Mouse (Mus musculus) CH12.LX (cell line): Measurements from ENCODE around the gene R3hdm2. TPM values are rescaled to one million over a fixed set of nuclear protein-coding genes. Genes with fewer than 3 reads are reported as not detected.

Source experiments
- DNase-seq: peaks from one replicate; pipeline ENCODE4 v3.0.0-alpha.2; 2013; ENCODE audit errors: extremely low read depth
- H3K27ac ChIP-seq: 2 replicates; pipeline ENCODE4 v1.5.1; 2012; ENCODE audit warnings: low read depth, mild to moderate bottlenecking, control low read depth, moderate library complexity; ENCODE audit not compliant: insufficient read depth
- H3K27me3 ChIP-seq: replicated peaks from 2 replicates; pipeline ENCODE3; 2012; ENCODE audit warnings: inconsistent platforms
- H3K36me3 ChIP-seq, 2 experiments: replicated peaks in 1 of 2; 2 replicates each; pipeline versions ENCODE3 to v1.6.1; 2012; ENCODE audit warnings: inconsistent platforms in 1 of 2, low read length in 1 of 2, mild to moderate bottlenecking in 1 of 2, mixed read lengths in 1 of 2, moderate library complexity in 1 of 2; ENCODE audit not compliant: control insufficient read depth in 1 of 2, insufficient read depth in 1 of 2
- H3K4me1 ChIP-seq, 2 experiments: 2 replicates each; pipeline ENCODE4 v1.6.1; 2012; ENCODE audit warnings: inconsistent platforms in 1 of 2, moderate library complexity in 1 of 2; ENCODE audit not compliant: insufficient read depth in 2 of 2, control insufficient read depth in 1 of 2
- H3K4me2 ChIP-seq: 2 replicates; pipeline ENCODE4 v1.6.1; 2012; ENCODE audit warnings: low read depth, mild to moderate bottlenecking, control low read depth; ENCODE audit not compliant: poor library complexity, insufficient read depth, severe bottlenecking
- H3K4me3 ChIP-seq, 3 experiments: fragments of 150-350 bp in 1 of 3; sonication (generic) in 1 of 3; replicated peaks in 1 of 3; 2 replicates each; pipeline versions ENCODE3 to v1.5.1; 2011 to 2012; ENCODE audit warnings: low read depth in 2 of 3, low read length in 2 of 3, mild to moderate bottlenecking in 2 of 3, moderate library complexity in 2 of 3, control low read depth in 1 of 3, improper control_type of control experiment in 1 of 3, inconsistent platforms in 1 of 3, mixed read lengths in 1 of 3; ENCODE audit not compliant: poor library complexity in 1 of 3
- H3K79me2 ChIP-seq: replicated peaks from 2 replicates; pipeline ENCODE4 v1.6.1; 2012; ENCODE audit warnings: mild to moderate bottlenecking, moderate library complexity; ENCODE audit not compliant: control insufficient read depth, poor library complexity, insufficient read depth, severe bottlenecking; ENCODE audit errors: extremely low read depth
- H3K9ac ChIP-seq: 2 replicates; pipeline ENCODE4 v1.6.1; 2012; ENCODE audit warnings: low read depth, mild to moderate bottlenecking, control low read depth, moderate library complexity; ENCODE audit not compliant: insufficient read depth
- H3K9me3 ChIP-seq: replicated peaks from 2 replicates; pipeline ENCODE3; 2012; ENCODE audit warnings: low read length, inconsistent platforms, mixed read lengths
- BHLHE40 ChIP-seq: IDR thresholded peaks from 2 replicates; pipeline ENCODE4 v1.6.1; 2011; ENCODE audit warnings: mild to moderate bottlenecking, low read depth, low read length, improper control_type of control experiment
- CHD2 ChIP-seq: IDR thresholded peaks from 2 replicates; pipeline ENCODE4 v1.6.1; 2011; ENCODE audit warnings: low read length, improper control_type of control experiment
- CTCF ChIP-seq, 2 experiments: IDR thresholded peaks in 1 of 2; conservative IDR thresholded peaks in 1 of 2; 2 replicates each; pipeline ENCODE4 v1.5.1; 2011 to 2012; ENCODE audit warnings: low read depth in 2 of 2, low read length in 2 of 2, improper control_type of control experiment in 1 of 2, inconsistent platforms in 1 of 2, mild to moderate bottlenecking in 1 of 2, moderate library complexity in 1 of 2
- EP300 ChIP-seq: IDR thresholded peaks from 2 replicates; pipeline ENCODE4 v1.6.1; 2011; ENCODE audit warnings: low read length, improper control_type of control experiment
- GABPA ChIP-seq: IDR thresholded peaks from 2 replicates; pipeline ENCODE4 v1.6.1; 2012; ENCODE audit warnings: low read depth, low read length, improper control_type of control experiment, inconsistent platforms; ENCODE audit not compliant: insufficient replicate concordance
- HCFC1 ChIP-seq: IDR thresholded peaks from 2 replicates; pipeline ENCODE4 v1.6.1; 2012; ENCODE audit warnings: low read depth, mild to moderate bottlenecking, inconsistent platforms, low read length, improper control_type of control experiment
- JUN ChIP-seq: IDR thresholded peaks from 2 replicates; pipeline ENCODE4 v1.6.1; 2011; ENCODE audit warnings: low read depth, mild to moderate bottlenecking, low read length, improper control_type of control experiment, moderate library complexity; ENCODE audit not compliant: insufficient read depth
- MAX ChIP-seq: IDR thresholded peaks from 2 replicates; pipeline ENCODE4 v1.6.1; 2011; ENCODE audit warnings: low read length, improper control_type of control experiment
- MAZ ChIP-seq: IDR thresholded peaks from 2 replicates; pipeline ENCODE4 v1.6.1; 2012; ENCODE audit warnings: low read depth, mild to moderate bottlenecking, inconsistent platforms, low read length, improper control_type of control experiment, moderate library complexity
- MEF2A ChIP-seq: IDR thresholded peaks from 2 replicates; pipeline ENCODE4 v1.6.1; 2014; ENCODE audit warnings: low read depth, mild to moderate bottlenecking, inconsistent platforms, low read length, improper control_type of control experiment, borderline replicate concordance
- MXI1 ChIP-seq: IDR thresholded peaks from 2 replicates; pipeline ENCODE4 v1.6.1; 2011; ENCODE audit warnings: mild to moderate bottlenecking, low read depth, low read length, improper control_type of control experiment
- NELFE ChIP-seq: IDR thresholded peaks from 2 replicates; pipeline ENCODE4 v1.6.1; 2011; ENCODE audit warnings: low read depth, low read length, improper control_type of control experiment
- NRF1 ChIP-seq: IDR thresholded peaks from 2 replicates; pipeline ENCODE4 v1.6.1; 2014; ENCODE audit warnings: low read depth, mild to moderate bottlenecking, inconsistent platforms, low read length, improper control_type of control experiment, moderate library complexity
- POLR2A ChIP-seq: IDR thresholded peaks from 2 replicates; pipeline ENCODE4 v1.6.1; 2011; ENCODE audit warnings: low read depth, mild to moderate bottlenecking, improper control_type of control experiment, low read length
- POLR2AphosphoS2 ChIP-seq: IDR thresholded peaks from 2 replicates; pipeline ENCODE4 v1.6.1; 2011; ENCODE audit warnings: low read depth, low read length, improper control_type of control experiment
- SMC3 ChIP-seq: IDR thresholded peaks from 2 replicates; pipeline ENCODE4 v1.6.1; 2011; ENCODE audit warnings: low read depth, low read length, improper control_type of control experiment
- TBP ChIP-seq: conservative IDR thresholded peaks from 2 replicates; pipeline ENCODE4 v1.6.1; 2011; ENCODE audit warnings: low read depth, low read length, improper control_type of control experiment
- TCF12 ChIP-seq: IDR thresholded peaks from 2 replicates; pipeline ENCODE4 v1.6.1; 2014; ENCODE audit warnings: low read depth, mild to moderate bottlenecking, inconsistent platforms, low read length, improper control_type of control experiment
- UBTF ChIP-seq: IDR thresholded peaks from 2 replicates; pipeline ENCODE4 v1.6.1; 2012; ENCODE audit warnings: low read depth, mild to moderate bottlenecking, inconsistent platforms, low read length, improper control_type of control experiment, moderate library complexity
- ZC3H11A ChIP-seq: IDR thresholded peaks from 2 replicates; pipeline ENCODE4 v1.6.1; 2012; ENCODE audit warnings: low read depth, mild to moderate bottlenecking, inconsistent platforms, low read length, improper control_type of control experiment
- ZMIZ1 ChIP-seq: IDR thresholded peaks from 2 replicates; pipeline ENCODE4 v1.6.1; 2012; ENCODE audit warnings: low read depth, mild to moderate bottlenecking, inconsistent platforms, low read length, improper control_type of control experiment
- ZNF384 ChIP-seq: IDR thresholded peaks from 2 replicates; pipeline ENCODE4 v1.6.1; 2012; ENCODE audit warnings: low read depth, low read length, improper control_type of control experiment, inconsistent platforms
- dilution Hi-C: fragments of 300-500 bp; cut with MboI; formaldehyde crosslinking; loops from 2 replicates; pipeline ENCODE4 v1.14.3; 2020; ENCODE audit warnings: low sequenced_read_pairs; ENCODE audit not compliant: extremely low pct_unique_long_range_greater_than_20kb, extremely low pct_ligation_motif_present
- in situ Hi-C: fragments of 300-500 bp; cut with MboI; formaldehyde crosslinking; loops from 3 replicates; pipeline ENCODE4 v1.14.3; 2019; ENCODE audit warnings: low sequenced_read_pairs, low pct_ligation_motif_present, low pct_unique_long_range_greater_than_20kb, mixed read lengths
- polyA plus RNA-seq: library from polyadenylated mRNA; unstranded; fragments of >175 nt; gene quantifications from 2 replicates; pipeline ENCODE4 v1.2.1, GENCODE M21; 2012; ENCODE audit warnings: low read depth; ENCODE audit not compliant: insufficient read length
- total RNA-seq, 2 experiments: library from RNA; depleted of rRNA; stranded (reverse); fragments of 300-350 nt in 1 of 2; fragments of >200 nt in 1 of 2; gene quantifications; 2 replicates each; pipeline ENCODE4 v1.2.3; 2012 to 2014

Gene R3hdm2
- total and polyA plus RNA-seq, 3 experiments, result 7.0 to 23.6 (median 8.7) TPM

GRCm38 (mm10) chr10:127519903-127520713 lies 140.0 kb downstream of the R3hdm2 start:
- in situ Hi-C loops (no loop called here), dilution Hi-C loops (no loop called here)
- TF ChIP-seq CHD2 (no peak), EP300 (no peak), JUN (no peak), TBP (no peak), NRF1 (no peak), MEF2A (no peak), ZMIZ1 (no peak), MAZ (no peak), TCF12 (no peak), BHLHE40 (no peak), MXI1 (no peak), NELFE (no peak), HCFC1 (no peak), ZC3H11A (no peak), POLR2AphosphoS2 (no peak), GABPA (no peak), CTCF (conservative IDR thresholded peaks at IDR 0.05 in 1 of 2, IDR thresholded peaks at IDR 0.05 in 1 of 2; ENCODE audit: low read depth in 2 of 2, low read length in 2 of 2) (no peak), SMC3 (no peak)
- Histone ChIP-seq H3K36me3 (peaks cover 37 to 57% of the 10 kb centered on the region in 2 experiments), H3K9ac (peak overlapping the region; percentile 92), H3K4me1 (peaks cover 15 to 51% of the 10 kb centered on the region in 2 experiments), H3K27ac (no peak overlapping the region), H3K79me2 (peaks cover 28% of the 10 kb centered on the region), H3K9me3 (no peaks in the 10 kb centered on the region), H3K27me3 (peaks cover 15% of the 10 kb centered on the region), H3K4me3 (peak overlapping the region; percentile 73 to 93 (median 85)), H3K4me2 (peak overlapping the region; percentile 42)
- peak; percentile 48 for DNase-seq

GRCm38 (mm10) chr10:127520714-127521357 lies 140.7 kb downstream of the R3hdm2 start:
- peaks cover 28% of the 10 kb centered on the region for H3K79me2 ChIP-seq
- peaks cover 15 to 47% of the 10 kb centered on the region in 2 experiments for H3K4me1 ChIP-seq
- peak overlapping the region; percentile 73 to 93 (median 85) for H3K4me3 ChIP-seq
- in situ Hi-C loops, result no loop called here
- peak overlapping the region; percentile 42 for H3K4me2 ChIP-seq
- TF ChIP-seq NRF1 (no peak), TBP (0 out of 2 replicates have a peak, but pooled peaks have one; percentile 16), POLR2A (no peak), ZNF384 (no peak), MAX (no peak), CHD2 (0 out of 2 replicates have a peak, but pooled peaks have one; percentile 3), MAZ (no peak), BHLHE40 (peak; percentile 26; the same call in 1 of the 2 replicates), POLR2AphosphoS2 (no peak), TCF12 (no peak), UBTF (no peak)
- H3K36me3 ChIP-seq, result peaks cover 37 to 52% of the 10 kb centered on the region in 2 experiments
- DNase-seq, result peak; percentile 54
- H3K27ac ChIP-seq, result peak overlapping the region; percentile 78
- dilution Hi-C loops, result no loop called here
- no peaks in the 10 kb centered on the region for H3K9me3 ChIP-seq
- H3K27me3 ChIP-seq, result peaks cover 16% of the 10 kb centered on the region
- peak overlapping the region; percentile 92 for H3K9ac ChIP-seq
